Mouse (Mus musculus): ENCODE results near the gene Vgll4.

GRCm38 (mm10) chr6:114963636-114964035 lies 6.2 kb downstream of the Vgll4 start:
- TF ChIP-seq CTCF (IDR thresholded peaks at IDR 0.05; ENCODE audit: low read depth) (no peak), EP300 (IDR thresholded peaks at IDR 0.05; ENCODE audit: low read depth) (no peak)

Data from liver, embryonic 14.5 days (tissue).